Mouse (Mus musculus) neutrophil, adult 5-6 weeks (primary cell): ENCODE data around the gene Cdc25b. TPM values are rescaled to one million over a fixed set of nuclear protein-coding genes. Genes with fewer than 3 reads are reported as not detected.
"Not testable (repeated sequence)": the region's sequence is repeated elsewhere in the genome, so short reads cannot be mapped to it uniquely, and the experiment has no call there.

Experiments used
- ATAC-seq: fragments of 151-379, 151-347 bp; 2 replicates; pipeline ENCODE4 v1.8.0; 2017; ENCODE audit warnings: mild to moderate bottlenecking, moderate TSS enrichment; ENCODE audit not compliant: insufficient number of reproducible peaks, poor library complexity, low FRiP score, severe bottlenecking; ENCODE audit errors: extremely low read depth
- total RNA-seq: library from RNA; stranded (forward); fragments of 200-1000 nt; gene quantifications from 2 replicates; pipeline ENCODE4 v1.2.3, GENCODE M21; 2017

Gene Cdc25b
- total RNA-seq, 1 experiment from 2014 or later = 116 TPM

GRCm38 (mm10) chr2:131215941-131216858, 29.5 kb downstream of the Cdc25b start:
- no peak for ATAC-seq

- no peak for ATAC-seq
Measured at GRCm38 (mm10) chr2:131220030-131220429, 33.3 kb downstream of the Cdc25b start.

GRCm38 (mm10) chr2:131221853-131222515, 35.2 kb downstream of the Cdc25b start:
- ATAC-seq = no peak

GRCm38 (mm10) chr2:131222562-131222961, 35.8 kb downstream of the Cdc25b start:
- ATAC-seq = no peak

- no peak for ATAC-seq
Measured at GRCm38 (mm10) chr2:131223569-131223968, 36.8 kb downstream of the Cdc25b start.

GRCm38 (mm10) chr2:131225178-131225577, 38.4 kb downstream of the Cdc25b start:
- no peak for ATAC-seq

GRCm38 (mm10) chr2:131226669-131227068, 39.9 kb downstream of the Cdc25b start:
- not testable (repeated sequence) for ATAC-seq

- ATAC-seq = no peak
Measured at GRCm38 (mm10) chr2:131227243-131227642, 40.5 kb downstream of the Cdc25b start.

- peak; percentile 21; the same call in 1 of the 2 replicates for ATAC-seq
Measured at GRCm38 (mm10) chr2:131232558-131232957, 45.8 kb downstream of the Cdc25b start.

GRCm38 (mm10) chr2:131233307-131234126, 46.8 kb downstream of the Cdc25b start, which contains the start of gene Mavs:
TSS of gene Mavs (plus strand) at chr2:131234063.
- ATAC-seq = peak; percentile 97

GRCm38 (mm10) chr2:131234127-131234650, 47.4 kb downstream of the Cdc25b start:
- no peak for ATAC-seq

- ATAC-seq = peak; percentile 23; the same call in 1 of the 2 replicates
Measured at GRCm38 (mm10) chr2:131234970-131235635, 48.4 kb downstream of the Cdc25b start.

GRCm38 (mm10) chr2:131242180-131242579, 55.4 kb downstream of the Cdc25b start:
- no peak for ATAC-seq

- ATAC-seq = no peak
Measured at GRCm38 (mm10) chr2:131242929-131243328, 56.2 kb downstream of the Cdc25b start.

Other genes with a start within 250 kb of the Cdc25b start
- gene Gfra4, start 143.9 kb upstream of the Cdc25b start, total RNA-seq = not detected in 2 replicates
- gene Adam33, start 123.1 kb upstream of the Cdc25b start, total RNA-seq = not detected in 2 replicates
- 0.47 and 0.49 TPM in 2 replicates for gene Siglec1, start 100.2 kb upstream of the Cdc25b start, total RNA-seq
- not detected in 2 replicates for gene Hspa12b, start 59.7 kb upstream of the Cdc25b start, total RNA-seq
- not detected in 2 replicates for gene Gm11037, start 53.5 kb upstream of the Cdc25b start, total RNA-seq
- gene 1700037H04Rik, start 26.9 kb upstream of the Cdc25b start, total RNA-seq = 10.1 and 11.3 TPM in 2 replicates
- gene Cenpb, start 6.9 kb upstream of the Cdc25b start, total RNA-seq = 16.3 and 18.0 TPM in 2 replicates
- gene Spef1, start 333 bp downstream of the Cdc25b start, total RNA-seq = 2.0 and 2.2 TPM in 2 replicates
- 7.7 and 13.3 TPM in 2 replicates for gene Ap5s1, start 20.1 kb downstream of the Cdc25b start, total RNA-seq
- 14.4 and 15.3 TPM in 2 replicates for gene Mavs, start 47.1 kb downstream of the Cdc25b start, total RNA-seq
- 54.8 and 58.1 TPM in 2 replicates for gene Pank2, start 75.5 kb downstream of the Cdc25b start, total RNA-seq
- 3.8 and 6.3 TPM in 2 replicates for gene Rnf24, start 165.9 kb downstream of the Cdc25b start, total RNA-seq